Mouse (Mus musculus) layer of hippocampus, adult 2 months (tissue): ENCODE data around the gene Ctsl. TPM values are rescaled to one million over a fixed set of nuclear protein-coding genes. Genes with fewer than 3 reads are reported as not detected.

Experiments
- DNase-seq, 2 experiments: peaks; one replicate each; pipeline ENCODE4 v3.0.0; 2022; ENCODE audit warnings: low spot score in 2 of 2
- H3K27ac ChIP-seq: fragments of 200-600 bp; 2 replicates; pipeline ENCODE4 v1.8.1; 2022
- H3K4me3 ChIP-seq: fragments of 200-600 bp; 2 replicates; pipeline ENCODE4 v1.8.1; 2022; ENCODE audit warnings: mild to moderate bottlenecking
- CTCF ChIP-seq: fragments of 200-600 bp; conservative IDR thresholded peaks from 2 replicates; pipeline ENCODE4 v1.8.1; 2022; ENCODE audit warnings: antibody characterized with exemption, mild to moderate bottlenecking, moderate library complexity
- total RNA-seq, 2 experiments: library from RNA; stranded (reverse); gene quantifications; 2 replicates each; pipeline ENCODE4 v1.2.3; 2021

Ctsl gene
- total RNA-seq, 2 experiments from 2014 or later, result 111 to 113 TPM

DNA sequence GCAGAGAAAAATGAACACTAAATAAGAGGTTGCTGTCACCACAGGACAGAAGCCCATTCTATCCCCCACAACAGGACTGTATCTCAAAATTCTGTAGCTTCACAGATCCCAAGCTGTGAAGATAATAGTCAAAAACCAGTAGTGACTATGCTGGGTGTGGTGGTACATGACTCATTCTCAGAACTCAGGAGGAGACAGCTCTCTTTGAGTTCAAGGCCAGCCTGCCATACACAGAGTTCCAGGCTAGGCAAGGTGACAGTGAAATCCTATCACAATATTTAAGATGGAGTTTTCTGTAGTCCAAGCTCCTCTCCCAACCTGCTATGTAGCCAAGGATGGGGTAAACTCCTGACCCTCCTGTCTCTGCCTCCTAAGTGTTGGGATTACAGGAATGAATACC is 5.4 kb downstream of the Ctsl start:
- H3K4me3 ChIP-seq, result no peak overlapping the region
- no peak for DNase-seq
- no peak for TF ChIP-seq CTCF
- H3K27ac ChIP-seq, result no peak overlapping the region

- TF ChIP-seq CTCF, result peak; percentile 77
- Histone ChIP-seq H3K27ac (no peak overlapping the region), H3K4me3 (no peak overlapping the region)
- DNase-seq, result no peak
These were observed 6.4 kb downstream of the Ctsl start for GRCm38 (mm10) chr13:64364258-64364657.

DNA sequence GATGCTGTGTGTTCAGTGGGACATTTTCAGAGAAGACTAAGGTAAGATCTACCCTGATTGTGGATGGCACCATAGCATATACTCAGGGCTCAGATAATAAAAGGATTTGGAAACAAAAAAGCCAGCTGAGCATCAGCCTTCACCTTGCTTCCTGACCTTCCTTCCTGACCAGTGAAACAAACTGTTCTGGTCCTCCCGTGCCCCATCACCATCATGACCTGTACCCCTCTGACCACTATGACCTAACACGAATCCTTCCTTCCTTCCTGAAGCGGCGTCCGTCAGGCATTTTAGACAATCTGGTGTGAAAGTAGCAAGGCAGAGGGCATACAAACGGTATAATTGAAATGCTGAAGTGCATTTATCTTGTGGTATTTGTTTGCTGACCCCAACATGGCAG is 8.6 kb downstream of the Ctsl start:
- no peak for TF ChIP-seq CTCF
- H3K27ac ChIP-seq, result no peak overlapping the region
- H3K4me3 ChIP-seq, result no peak overlapping the region
- DNase-seq, result no peak

GRCm38 (mm10) chr13:64361020-64361419 is 9.7 kb downstream of the Ctsl start:
- TF ChIP-seq CTCF, result no peak
- no peak for DNase-seq
- no peak overlapping the region for H3K27ac ChIP-seq
- no peak overlapping the region for H3K4me3 ChIP-seq

GRCm38 (mm10) chr13:64359702-64360101 is 11.0 kb downstream of the Ctsl start:
- Histone ChIP-seq H3K4me3 (no peak overlapping the region), H3K27ac (no peak overlapping the region)
- no peak for DNase-seq
- TF ChIP-seq CTCF, result no peak

- no peak for TF ChIP-seq CTCF
- no peak for DNase-seq
- Histone ChIP-seq H3K27ac (0 out of 2 replicates have a peak overlapping the region, but pooled peaks have one; percentile 7), H3K4me3 (no peak overlapping the region)
These were observed 12.2 kb downstream of the Ctsl start for GRCm38 (mm10) chr13:64358476-64358875.

DNA sequence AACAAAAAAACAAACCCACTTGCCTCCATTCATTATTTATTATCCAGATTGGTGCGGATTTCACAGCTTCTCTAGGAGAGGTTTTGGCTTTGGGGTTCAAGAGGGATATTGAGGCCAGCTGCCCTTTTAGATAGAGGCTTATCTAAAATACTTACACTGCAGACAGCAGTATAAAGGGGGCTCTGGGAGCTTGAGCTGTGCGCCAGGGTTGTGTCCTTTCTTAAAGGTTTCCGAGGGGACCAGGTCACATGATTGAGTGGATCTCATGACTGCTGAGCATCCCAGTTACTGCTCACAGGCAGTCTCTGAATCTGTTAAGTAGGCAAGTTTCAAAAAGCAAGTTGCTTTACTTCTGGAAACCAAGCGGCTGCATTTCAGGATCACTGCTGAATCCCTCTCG is 13.3 kb downstream of the Ctsl start:
- no peak for DNase-seq
- Histone ChIP-seq H3K4me3 (no peak overlapping the region), H3K27ac (no peak overlapping the region)
- no peak for TF ChIP-seq CTCF

GRCm38 (mm10) chr13:64349474-64349873 is 21.2 kb downstream of the Ctsl start:
- no peak for DNase-seq
- no peak for TF ChIP-seq CTCF
- Histone ChIP-seq H3K4me3 (no peak overlapping the region), H3K27ac (no peak overlapping the region)

GRCm38 (mm10) chr13:64344082-64344501 is 26.6 kb downstream of the Ctsl start:
- TF ChIP-seq CTCF, result no peak
- peak; percentile 29 to 38 for DNase-seq
- peak overlapping the region; percentile 96 for H3K27ac ChIP-seq
- peak overlapping the region; percentile 78 for H3K4me3 ChIP-seq

GRCm38 (mm10) chr13:64343598-64343997 is 27.1 kb downstream of the Ctsl start:
- Histone ChIP-seq H3K4me3 (peak overlapping the region; percentile 78), H3K27ac (peak overlapping the region; percentile 96)
- peak in 1 of 2 experiments; percentile 9 for DNase-seq
- TF ChIP-seq CTCF, result no peak

- no peak for TF ChIP-seq CTCF
- H3K4me3 ChIP-seq, result no peak overlapping the region
- H3K27ac ChIP-seq, result no peak overlapping the region
- DNase-seq, result no peak
These were observed 35.1 kb downstream of the Ctsl start for GRCm38 (mm10) chr13:64335546-64336132.

- no peak for TF ChIP-seq CTCF
- no peak overlapping the region for H3K27ac ChIP-seq
- H3K4me3 ChIP-seq, result no peak overlapping the region
- DNase-seq, result no peak
These were observed 37.6 kb downstream of the Ctsl start for GRCm38 (mm10) chr13:64333102-64333501.

GRCm38 (mm10) chr13:64332321-64332720 is 38.4 kb downstream of the Ctsl start:
- Histone ChIP-seq H3K27ac (no peak overlapping the region), H3K4me3 (no peak overlapping the region)
- TF ChIP-seq CTCF, result no peak
- no peak for DNase-seq

- TF ChIP-seq CTCF, result no peak
- no peak for DNase-seq
- no peak overlapping the region for H3K4me3 ChIP-seq
These were observed 48.0 kb downstream of the Ctsl start for GRCm38 (mm10) chr13:64322561-64323281.

More at GRCm38 (mm10) chr13:64322561-64323281, 48.0 kb downstream of the Ctsl start:
- H3K27ac ChIP-seq, result no peak overlapping the region
